Mouse (Mus musculus) lung, embryonic 14.5 days (tissue): ENCODE results near the gene Bach2. TPM values are rescaled to one million over a fixed set of nuclear protein-coding genes. Genes with fewer than 3 reads are reported as not detected.
A peak's percentile ranks its signal among the peaks of the same experiment; 100 is the strongest.

Experiments
- ATAC-seq: fragments of 200-750 bp; cut with Nextera tagmentation; 2 replicates; pipeline ENCODE4 v1.8.0; 2017; ENCODE audit warnings: mild to moderate bottlenecking, moderate TSS enrichment, moderate library complexity; ENCODE audit not compliant: insufficient read depth
- DNase-seq: peaks from one replicate; pipeline ENCODE4 v3.0.0-alpha.2; 2015
- H3K27ac ChIP-seq: fragments of 300-500 bp; sonication (generic); 2 replicates; pipeline ENCODE4 v1.5.1; 2014; ENCODE audit warnings: low read depth, mild to moderate bottlenecking, moderate library complexity
- H3K27me3 ChIP-seq: fragments of 300-500 bp; sonication (generic); 2 replicates; pipeline ENCODE4 v1.6.1; 2014; ENCODE audit warnings: low read length, control low read depth; ENCODE audit not compliant: insufficient read depth
- H3K36me3 ChIP-seq: fragments of 300-500 bp; sonication (generic); 2 replicates; pipeline ENCODE4 v1.6.1; 2014; ENCODE audit warnings: control low read depth; ENCODE audit not compliant: insufficient read depth
- H3K4me1 ChIP-seq: fragments of 300-500 bp; sonication (generic); 2 replicates; pipeline ENCODE4 v1.6.1; 2014; ENCODE audit warnings: antibody characterized with exemption, control low read depth; ENCODE audit not compliant: insufficient read depth
- H3K4me2 ChIP-seq: fragments of 300-500 bp; sonication (generic); 2 replicates; pipeline ENCODE4 v1.6.1; 2014; ENCODE audit warnings: mild to moderate bottlenecking
- H3K4me3 ChIP-seq: fragments of 300-500 bp; sonication (generic); 2 replicates; pipeline ENCODE4 v1.5.1; 2014; ENCODE audit warnings: low read depth, low read length
- H3K9ac ChIP-seq: fragments of 300-500 bp; sonication (generic); 2 replicates; pipeline ENCODE4 v1.6.1; 2014
- H3K9me3 ChIP-seq: fragments of 300-500 bp; sonication (generic); 2 replicates; pipeline ENCODE4 v1.6.1; 2016; ENCODE audit warnings: low read depth, low read length, control low read depth
- CTCF ChIP-seq: IDR thresholded peaks from 2 replicates; pipeline ENCODE4 v1.5.1; 2016; ENCODE audit warnings: antibody characterized with exemption, low read depth
- WGBS: fragments of 180-500 bp; shearing (Covaris S2); extraction: QIAGEN DNeasy Blood & Tissue Kit; methylation state at CpG from one replicate; pipeline ENCODE4 v1.1.7; 2014; 5-methylcytosine and 5-hydroxymethylcytosine counted together
- polyA plus RNA-seq: library from polyadenylated mRNA; unstranded; fragments of >200 nt; fragmentation: Nextera tagmentation; extraction: Ambion mirVana; gene quantifications from 2 replicates; pipeline ENCODE4 v1.2.1, GENCODE M21; 2014

The Bach2 gene
- polyA plus RNA-seq, 1 experiment from 2014 or later = 16.1 TPM

DNA sequence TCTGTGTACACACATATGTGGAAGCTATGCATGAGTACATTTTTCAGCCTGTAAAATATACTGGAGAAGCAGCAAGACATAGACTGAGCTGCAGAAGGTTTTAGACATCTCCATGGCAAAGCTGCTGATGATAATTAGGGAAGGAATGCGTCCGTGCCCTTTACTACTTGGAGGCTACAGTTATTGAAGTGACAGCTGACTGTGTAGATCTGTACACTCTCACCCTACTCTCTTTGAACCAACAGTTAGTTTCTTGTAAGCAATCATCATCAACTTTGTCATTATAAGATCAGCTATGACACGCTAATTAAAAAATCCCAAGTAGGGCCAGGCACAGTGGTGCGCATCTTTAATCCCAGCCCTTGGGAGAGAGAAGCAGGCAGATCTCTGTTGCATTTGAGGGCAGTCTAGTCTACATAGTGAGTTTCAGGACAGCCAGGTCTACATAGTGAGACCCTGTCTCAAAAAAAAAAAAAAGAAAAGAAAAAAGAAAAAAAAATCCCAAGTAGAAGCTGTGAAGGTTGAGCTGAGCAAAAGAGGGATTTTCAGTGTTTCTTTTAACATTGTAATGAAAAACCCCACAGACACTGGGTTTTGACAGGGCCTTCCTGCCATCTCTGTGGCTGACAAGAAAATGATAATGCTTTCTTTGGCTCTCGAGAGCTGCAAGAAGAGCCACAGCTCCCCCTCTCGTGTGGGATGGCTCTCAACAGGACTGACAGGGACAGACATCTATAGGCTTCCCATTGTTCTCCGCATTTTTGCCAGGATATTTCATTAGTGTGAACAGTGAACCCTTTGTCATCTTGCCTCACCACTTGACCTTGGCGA is 322.3 kb downstream of the Bach2 start:
- peaks cover 21% of the 10 kb centered on the region for H3K36me3 ChIP-seq
- DNase-seq (peak; percentile 55), ATAC-seq (0 out of 2 replicates have a peak, but pooled peaks have one; percentile 12)
- H3K4me3 ChIP-seq = no peak overlapping the region
- no peaks in the 10 kb centered on the region for H3K27me3 ChIP-seq
- H3K9me3 ChIP-seq = no peaks in the 10 kb centered on the region
- WGBS = 48% methylated on average over 8 of the region's 8 CpGs
- peak overlapping the region; percentile 30; the same call in 1 of the 2 replicates for H3K27ac ChIP-seq
- no peak overlapping the region for H3K4me2 ChIP-seq
- TF ChIP-seq CTCF = peak; percentile 45; the same call in 1 of the 2 replicates
- H3K9ac ChIP-seq = no peak overlapping the region
- 0 out of 2 replicates have a peak, but pooled peaks cover 7% of the 10 kb centered on the region for H3K4me1 ChIP-seq

DNA sequence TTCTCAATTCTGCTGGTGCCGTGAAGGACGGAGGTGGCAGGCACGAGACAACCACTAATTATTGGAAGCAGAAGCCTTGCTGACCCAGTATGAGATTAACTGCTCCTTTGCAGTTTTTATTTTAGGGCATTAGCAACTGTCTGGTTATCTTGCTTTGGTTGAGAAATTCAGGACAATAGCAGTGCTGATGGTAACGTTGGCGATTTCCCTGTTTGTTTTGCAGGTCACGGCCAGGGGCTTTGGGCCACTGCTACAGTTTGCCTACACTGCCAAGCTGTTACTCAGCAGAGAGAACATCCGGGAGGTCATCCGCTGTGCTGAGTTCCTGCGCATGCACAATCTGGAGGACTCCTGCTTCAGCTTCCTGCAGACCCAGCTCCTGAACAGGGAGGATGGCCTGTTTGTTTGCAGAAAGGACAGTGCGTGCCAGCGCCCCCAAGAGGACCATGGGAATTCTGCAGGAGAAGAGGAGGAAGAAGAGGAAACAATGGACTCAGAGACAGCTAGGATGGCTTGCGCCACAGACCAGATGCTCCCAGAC is 323.0 kb downstream of the Bach2 start:
- Histone ChIP-seq H3K27ac (peak overlapping the region; percentile 30; the same call in 1 of the 2 replicates), H3K27me3 (no peaks in the 10 kb centered on the region), H3K9ac (no peak overlapping the region), H3K4me3 (no peak overlapping the region), H3K9me3 (no peaks in the 10 kb centered on the region), H3K4me2 (no peak overlapping the region), H3K4me1 (0 out of 2 replicates have a peak, but pooled peaks cover 7% of the 10 kb centered on the region), H3K36me3 (peaks cover 21% of the 10 kb centered on the region)
- ATAC-seq (peak; percentile 50; the same call in 1 of the 2 replicates), DNase-seq (peak; percentile 61)
- TF ChIP-seq CTCF = peak; percentile 44
- 46% methylated on average over 12 of the region's 12 CpGs for WGBS

DNA sequence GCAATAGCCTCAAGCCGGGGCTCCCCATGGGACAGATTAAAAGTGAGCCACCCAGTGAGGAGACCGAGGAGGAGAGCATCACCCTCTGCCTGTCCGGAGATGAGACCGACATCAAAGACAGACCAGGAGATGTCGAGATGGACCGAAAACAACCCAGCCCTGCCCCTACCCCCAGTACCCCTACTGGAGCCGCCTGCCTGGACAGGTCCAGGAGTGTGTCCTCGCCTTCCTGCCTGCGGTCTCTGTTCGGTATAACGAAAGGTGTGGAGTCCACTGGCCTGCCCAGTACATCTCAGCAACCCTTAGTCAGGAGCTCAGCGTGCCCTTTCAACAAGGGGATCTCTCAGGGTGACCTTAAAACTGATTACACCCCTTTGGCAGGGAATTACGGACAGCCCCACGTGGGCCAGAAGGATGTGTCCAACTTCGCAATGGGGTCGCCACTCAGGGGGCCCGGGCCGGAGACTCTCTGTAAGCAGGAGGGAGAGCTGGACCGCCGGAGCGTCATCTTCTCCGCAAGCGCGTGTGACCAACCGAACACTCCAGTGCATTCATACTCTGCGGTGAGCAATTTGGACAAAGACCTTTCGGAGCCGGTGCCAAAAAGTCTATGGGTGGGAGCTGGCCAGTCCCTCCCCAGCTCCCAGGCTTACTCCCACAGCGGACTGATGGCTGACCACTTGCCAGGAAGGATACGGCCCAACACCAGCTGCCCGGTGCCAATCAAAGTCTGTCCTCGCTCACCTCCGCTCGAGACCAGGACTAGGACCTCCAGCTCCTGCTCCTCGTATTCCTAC is 323.9 kb downstream of the Bach2 start:
- H3K27me3 ChIP-seq = no peaks in the 10 kb centered on the region
- no peak for TF ChIP-seq CTCF
- 0 out of 2 replicates have a peak, but pooled peaks have one; percentile 21 for ATAC-seq

DNA sequence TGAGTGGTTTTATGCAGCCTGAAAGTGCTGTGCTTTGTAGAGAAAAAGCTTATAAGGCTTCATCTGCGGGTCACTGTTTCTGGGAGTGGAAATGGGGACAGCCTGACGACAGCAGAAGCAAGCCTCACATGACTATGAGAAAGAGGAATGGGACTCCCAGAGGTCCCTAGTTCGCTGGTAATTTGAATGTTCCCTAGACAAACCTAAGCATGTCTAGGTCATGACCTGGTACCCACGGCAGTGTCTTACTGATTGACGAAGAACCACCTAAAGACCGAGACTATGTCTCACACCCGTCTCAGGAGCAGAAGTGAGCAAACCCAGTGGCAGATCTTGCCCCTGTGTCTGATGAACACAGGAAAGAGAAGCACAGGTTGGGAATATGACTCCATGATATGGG is 325.8 kb downstream of the Bach2 start:
- no peak overlapping the region for H3K4me2 ChIP-seq
- WGBS = 78% methylated on average over 7 of the region's 7 CpGs
- no peak overlapping the region for H3K4me3 ChIP-seq
- H3K9me3 ChIP-seq = no peaks in the 10 kb centered on the region
- 0 out of 2 replicates have a peak, but pooled peaks cover 7% of the 10 kb centered on the region for H3K4me1 ChIP-seq
- no peaks in the 10 kb centered on the region for H3K27me3 ChIP-seq
- no peak overlapping the region for H3K9ac ChIP-seq
- H3K27ac ChIP-seq = no peak overlapping the region
- peaks cover 21% of the 10 kb centered on the region for H3K36me3 ChIP-seq
- ATAC-seq (no peak), DNase-seq (no peak)
- TF ChIP-seq CTCF = no peak

More for the DNA sequence above, 323.9 kb downstream of the Bach2 start:
- H3K9me3 ChIP-seq = no peaks in the 10 kb centered on the region
- no peak overlapping the region for H3K4me3 ChIP-seq
- no peak for DNase-seq
- no peak overlapping the region for H3K27ac ChIP-seq
- no peak overlapping the region for H3K4me2 ChIP-seq
- no peak overlapping the region for H3K9ac ChIP-seq
- 92% methylated on average over 35 of the region's 35 CpGs for WGBS
- peaks cover 21% of the 10 kb centered on the region for H3K36me3 ChIP-seq
- H3K4me1 ChIP-seq = 0 out of 2 replicates have a peak, but pooled peaks cover 7% of the 10 kb centered on the region

GRCm38 (mm10) chr4:32564918-32565317 is 326.3 kb downstream of the Bach2 start:
- H3K4me3 ChIP-seq = no peak overlapping the region
- H3K9me3 ChIP-seq = no peaks in the 10 kb centered on the region
- peaks cover 21% of the 10 kb centered on the region for H3K36me3 ChIP-seq
- WGBS = 82% methylated on average over 8 of the region's 8 CpGs
- TF ChIP-seq CTCF = no peak
- ATAC-seq = no peak
- H3K27me3 ChIP-seq = no peaks in the 10 kb centered on the region
- DNase-seq = no peak
- H3K9ac ChIP-seq = no peak overlapping the region
- H3K4me1 ChIP-seq = 0 out of 2 replicates have a peak, but pooled peaks cover 7% of the 10 kb centered on the region
- H3K4me2 ChIP-seq = no peak overlapping the region
- no peak overlapping the region for H3K27ac ChIP-seq

GRCm38 (mm10) chr4:32569054-32569453 is 330.4 kb downstream of the Bach2 start:
- ATAC-seq = no peak
- H3K27me3 ChIP-seq = no peaks in the 10 kb centered on the region
- DNase-seq = no peak

More at GRCm38 (mm10) chr4:32569054-32569453, 330.4 kb downstream of the Bach2 start:
- Histone ChIP-seq H3K9me3 (no peaks in the 10 kb centered on the region), H3K27ac (no peak overlapping the region), H3K4me1 (no peaks in the 10 kb centered on the region), H3K4me2 (no peak overlapping the region), H3K4me3 (no peak overlapping the region), H3K9ac (no peak overlapping the region), H3K36me3 (no peaks in the 10 kb centered on the region)
- 86% methylated on average over 4 of the region's 4 CpGs for WGBS
- no peak for TF ChIP-seq CTCF
